13 mouse cellular contexts compared by ENCODE assay signal in genomic region chr3:37303392-37304139, GRCm38 (mm10). TPM values are rescaled to one million over a fixed set of nuclear protein-coding genes. Genes with fewer than 3 reads are reported as not detected.
DNase-seq lines count a peak whose midpoint lies in the region; ATAC-seq and TF ChIP-seq lines count a peak whose summit lies in the region.
"Had no signal": no experiment of that assay in that cellular context is flagged by ENCODE, and none has a peak within 500 bp of the region (broad histone marks: within the 10 kb centered on the region; RNA-seq: fewer than 3 reads in every experiment).

No protein-coding gene starts in this region.

- H3K27ac ChIP-seq in ES-E14 (ENCODE audit: insufficient read depth, low read depth, low read length, poor library complexity, severe bottlenecking): 0 out of 2 replicates have a peak overlapping the region, but pooled peaks have one; percentile 12
- H3K27ac ChIP-seq in liver, embryonic 14.5 days: peak overlapping the region; percentile 57
- H3K27ac ChIP-seq: left cerebral cortex, adult 2 months; limb, embryonic 12.5 days had no signal

- in situ Hi-C loops in ES-E14 (cut with MboI; ENCODE audit: low sequenced_read_pairs in 2 of 2, unreplicated experiment in 2 of 2): no loop called here

- H3K36me3 ChIP-seq in ES-E14 (ENCODE audit: control insufficient read depth, insufficient read depth, low read length, poor library complexity, severe bottlenecking): no peaks in the 10 kb centered on the region
- H3K36me3 ChIP-seq in liver, embryonic 14.5 days (replicated peaks; ENCODE audit: control insufficient read depth, insufficient read depth, low read depth): no peaks in the 10 kb centered on the region
- H3K36me3 ChIP-seq: heart, embryonic 12.5 days; limb, embryonic 12.5 days had no signal

- H3K27me3 ChIP-seq in liver, embryonic 14.5 days (ENCODE audit: control insufficient read depth, insufficient read depth, low read length): no peaks in the 10 kb centered on the region
- H3K27me3 ChIP-seq: heart, embryonic 12.5 days; limb, embryonic 12.5 days had no signal

- intact Hi-C loops in heart, postnatal 14 days (cut with DNase I): no loop called here

- no peak overlapping the region for H3K9ac ChIP-seq in ES-E14 (ENCODE audit: insufficient read depth, low read depth, low read length, poor library complexity, severe bottlenecking)
- H3K9ac ChIP-seq in liver, embryonic 14.5 days (replicated peaks): peak overlapping the region; percentile 16
- H3K9ac ChIP-seq: heart, embryonic 12.5 days; limb, embryonic 12.5 days had no signal

- TF ChIP-seq EP300 in liver, embryonic 14.5 days (IDR thresholded peaks at IDR 0.05; ENCODE audit: low read depth): peak; percentile 82

- WGBS in liver, embryonic 14.5 days (ENCODE audit: insufficient replicate concordance): 6% methylated on average over 8 of the region's 8 CpGs

- peak overlapping the region; percentile 3; the same call in 1 of the 2 replicates for H3K4me2 ChIP-seq in liver, embryonic 14.5 days (ENCODE audit: low read depth)
- H3K4me2 ChIP-seq: heart, embryonic 12.5 days; limb, embryonic 12.5 days had no signal

- H3K4me3 ChIP-seq in ES-E14 (ENCODE audit: insufficient read depth in 1 of 2, low read depth in 1 of 2, low read length in 2 of 2, poor library complexity in 1 of 2, severe bottlenecking in 1 of 2): no peak overlapping the region
- H3K4me3 ChIP-seq in liver, embryonic 14.5 days (ENCODE audit: insufficient read depth in 1 of 2, low read depth in 2 of 2, low read length in 2 of 2): no peak overlapping the region
- H3K4me3 ChIP-seq: erythroblast, embryonic 14.5 days; heart, embryonic 12.5 days; left cerebral cortex, adult 2 months; limb, embryonic 12.5 days had no signal

- H3K4me1 ChIP-seq in ES-E14 (ENCODE audit: control insufficient read depth in 2 of 2, insufficient read depth in 2 of 2, low read length in 2 of 2, poor library complexity in 1 of 2): peaks cover 2 to 3% of the 10 kb centered on the region in 2 experiments; a peak in 2 of 4 replicates
- peaks cover 6 to 14% of the 10 kb centered on the region in 2 experiments for H3K4me1 ChIP-seq in liver, embryonic 14.5 days (replicated peaks; ENCODE audit: control insufficient read depth in 2 of 2, insufficient read depth in 2 of 2, low read length in 1 of 2)
- H3K4me1 ChIP-seq: limb, embryonic 12.5 days had no signal

- DNase-seq in 3T3-L1 (ENCODE audit: low read depth, low spot score) (peak; percentile 56), ES-E14 (ENCODE audit: low read depth, low spot score) (no peak)
- peak; percentile 71 for DNase-seq in c-Kit-positive CD71-positive TER-119-positive erythroid progenitor cells, embryonic 14.5 days (ENCODE audit: low spot score)
- peak; percentile 47 to 63 (median 51) for DNase-seq in liver, embryonic 14.5 days (ENCODE audit: low read depth in 3 of 3, low spot score in 3 of 3)
- DNase-seq in heart, postnatal 14 days: no peak
- no peak for DNase-seq in layer of hippocampus, adult 18-20 months (ENCODE audit: low spot score in 2 of 2)
- DNase-seq in urinary bladder, adult 18-20 months (ENCODE audit: low spot score in 2 of 2): no peak
- DNase-seq: cerebellum, adult 8-10 months had no signal

- peak; percentile 91 for ATAC-seq in liver, embryonic 14.5 days (ENCODE audit: insufficient read depth)
- ATAC-seq: midbrain, embryonic 16.5 days had no signal

- TF ChIP-seq CTCF in liver, embryonic 14.5 days (IDR thresholded peaks at IDR 0.05; ENCODE audit: low read depth): no peak

- H3K9me3 ChIP-seq in ES-E14 (ENCODE audit: control insufficient read depth, insufficient read depth, low read depth, low read length): no peaks in the 10 kb centered on the region
- H3K9me3 ChIP-seq in liver, embryonic 14.5 days (ENCODE audit: control insufficient read depth, low read length): no peaks in the 10 kb centered on the region

TF ChIP-seq in ES-E14, 5 proteins besides CTCF, POLR2A, EP300 and RAD21:
- TF ChIP-seq MAFK (IDR thresholded peaks at IDR 0.05; ENCODE audit: insufficient read depth, low read depth, low read length) (no peak), CHD2 (IDR thresholded peaks at IDR 0.05; ENCODE audit: low read depth, low read length) (no peak), ZNF384 (IDR thresholded peaks at IDR 0.05; ENCODE audit: low read depth, low read length) (no peak), HCFC1 (IDR thresholded peaks at IDR 0.05; ENCODE audit: borderline replicate concordance, insufficient read depth, low read length) (no peak), ZC3H11A (IDR thresholded peaks at IDR 0.05; ENCODE audit: borderline replicate concordance, low read depth, low read length) (no peak)

RNA-seq across cellular contexts. Expression of gene Bbs12, which starts 8.8 kb away (rescaled TPM):
- 5.7 and 7.1 TPM in 2 replicates for total RNA-seq in ES-E14 (2012; rRNA removed)
- 1.7 and 2.2 TPM in 2 replicates for polyA plus RNA-seq in liver, embryonic 14.5 days (2012; rRNA removed)
- polyA plus RNA-seq in liver, embryonic 14.5 days (2014; fragmentation: Nextera tagmentation; extraction: Ambion mirVana): 4.4 and 4.8 TPM in 2 replicates
- 1 to 10 TPM; 1.2 to 1.5 TPM for total RNA-seq in heart, postnatal 14 days (2021)
- 1 to 10 TPM; 5.2 to 6.3 TPM for total RNA-seq in layer of hippocampus, adult 18-20 months (2021)
- polyA plus RNA-seq: erythroblast, embryonic 14.5 days had no signal

RNA-seq across cellular contexts. Expression of gene Cetn4, which starts 8.9 kb away (rescaled TPM):
- total RNA-seq in ES-E14 (2012; rRNA removed): 0.16 and 0.22 TPM in 2 replicates
- polyA plus RNA-seq in liver, embryonic 14.5 days (2012; rRNA removed): 0.70 and 1.6 TPM in 2 replicates
- 1.6 and 1.9 TPM in 2 replicates for polyA plus RNA-seq in liver, embryonic 14.5 days (2014; fragmentation: Nextera tagmentation; extraction: Ambion mirVana)
- total RNA-seq in heart, postnatal 14 days (2021): under 1 TPM; 0.76 to 0.79 TPM
- total RNA-seq in layer of hippocampus, adult 18-20 months (2021): 10 to 100 TPM in 1 of 2 experiments, 1 to 10 TPM in 1; 9.0 to 13.3 TPM

RNA-seq across cellular contexts. Expression of gene Fgf2, which starts 44.6 kb away (rescaled TPM):
- 0.26 and 0.45 TPM in 2 replicates for total RNA-seq in ES-E14 (2012; rRNA removed)
- 0.03 and 0.06 TPM in 2 replicates for polyA plus RNA-seq in liver, embryonic 14.5 days (2012; rRNA removed)
- 0.13 and 0.14 TPM in 2 replicates for polyA plus RNA-seq in liver, embryonic 14.5 days (2014; fragmentation: Nextera tagmentation; extraction: Ambion mirVana)
- 1 to 10 TPM; 3.2 to 6.6 TPM for total RNA-seq in heart, postnatal 14 days (2021)
- 10 to 100 TPM in 1 of 2 experiments, 1 to 10 TPM in 1; 8.4 to 11.4 TPM for total RNA-seq in layer of hippocampus, adult 18-20 months (2021)
- polyA plus RNA-seq: erythroblast, embryonic 14.5 days had no signal

Comparison
In these comparisons a context has a peak if more than half of its experiments do, and no peak if none do; other contexts are left out.
1. DNase-seq: peak in 3T3-L1 (single experiment), c-Kit-positive CD71-positive TER-119-positive erythroid progenitor cells, embryonic 14.5 days (single experiment) and liver, embryonic 14.5 days (3 of 3); none in ES-E14 (single experiment), heart, postnatal 14 days (0 of 2), layer of hippocampus, adult 18-20 months (0 of 2) and urinary bladder, adult 18-20 months (0 of 2).